Mouse (Mus musculus): Measurements from ENCODE around the gene Usp7.

GRCm38 (mm10) chr16:8687559-8688112 lies 104.5 kb downstream of the Usp7 start:
- TF ChIP-seq CTCF (IDR thresholded peaks at IDR 0.05; ENCODE audit: low read depth, low read length) (no peak), POLR2A (IDR thresholded peaks at IDR 0.05; ENCODE audit: borderline replicate concordance, low read depth, low read length) (no peak)
